Mouse (Mus musculus) kidney, adult 11 months (tissue): ENCODE data around the gene Frat2.

Source experiments
- DNase-seq: peaks from one replicate; pipeline ENCODE4 v3.0.0; 2022

Frat2 gene

GRCm38 (mm10) chr19:41842706-41843105, 5.2 kb downstream of the Frat2 start:
- no peak for DNase-seq

- no peak for DNase-seq
Measured at GRCm38 (mm10) chr19:41842196-41842595, 5.7 kb downstream of the Frat2 start.

GRCm38 (mm10) chr19:41841105-41841750, 6.7 kb downstream of the Frat2 start:
- no peak for DNase-seq

GRCm38 (mm10) chr19:41839685-41840084, 8.2 kb downstream of the Frat2 start:
- DNase-seq, result no peak

- DNase-seq, result no peak
Measured at GRCm38 (mm10) chr19:41838808-41839207, 9.1 kb downstream of the Frat2 start.

GRCm38 (mm10) chr19:41837917-41838261, 10.0 kb downstream of the Frat2 start:
- no peak for DNase-seq

- no peak for DNase-seq
Measured at GRCm38 (mm10) chr19:41837194-41837916, 10.6 kb downstream of the Frat2 start.

- DNase-seq, result no peak
Measured at GRCm38 (mm10) chr19:41836719-41837118, 11.2 kb downstream of the Frat2 start.

- no peak for DNase-seq
Measured at GRCm38 (mm10) chr19:41835816-41836215, 12.1 kb downstream of the Frat2 start.

GRCm38 (mm10) chr19:41835407-41835806, 12.5 kb downstream of the Frat2 start:
- no peak for DNase-seq

GRCm38 (mm10) chr19:41832501-41833201, 15.3 kb downstream of the Frat2 start:
- no peak for DNase-seq

GRCm38 (mm10) chr19:41831718-41832391, 16.1 kb downstream of the Frat2 start:
- DNase-seq, result no peak

GRCm38 (mm10) chr19:41831101-41831570, 16.8 kb downstream of the Frat2 start:
- no peak for DNase-seq

GRCm38 (mm10) chr19:41830106-41831031, 17.6 kb downstream of the Frat2 start:
- peak; percentile 15 for DNase-seq

- peak; percentile 86 for DNase-seq
Measured at GRCm38 (mm10) chr19:41829381-41830105, 18.4 kb downstream of the Frat2 start, which contains the start of gene Frat1. Gene Frat1, plus strand, starts transcription at chr19:41829970.

- no peak for DNase-seq
Measured at GRCm38 (mm10) chr19:41828941-41829340, 19.0 kb downstream of the Frat2 start.

- DNase-seq, result no peak
Measured at GRCm38 (mm10) chr19:41826529-41826928, 21.4 kb downstream of the Frat2 start.

- DNase-seq, result no peak
Measured at GRCm38 (mm10) chr19:41824950-41825349, 23.0 kb downstream of the Frat2 start.

- DNase-seq, result no peak
Measured at GRCm38 (mm10) chr19:41822589-41822988, 25.3 kb downstream of the Frat2 start.

- no peak for DNase-seq
Measured at GRCm38 (mm10) chr19:41821436-41821835, 26.5 kb downstream of the Frat2 start.

- DNase-seq, result no peak
Measured at GRCm38 (mm10) chr19:41818749-41819148, 29.2 kb downstream of the Frat2 start.
